Mouse (Mus musculus): Measurements from ENCODE around the gene Myo18b. TPM values are rescaled to one million over a fixed set of nuclear protein-coding genes. Genes with fewer than 3 reads are reported as not detected.

The Myo18b gene
- polyA plus RNA-seq, 1 experiment from 2014 or later: 0.10 TPM

GRCm38 (mm10) chr5:112834896-112835295 is 61.3 kb downstream of the Myo18b start:
- Histone ChIP-seq H3K36me3 (replicated peaks) (no peaks in the 10 kb centered on the region), H3K27ac (no peak overlapping the region), H3K27me3 (ENCODE audit: poor library complexity, severe bottlenecking) (no peaks in the 10 kb centered on the region), H3K4me1 (no peaks in the 10 kb centered on the region), H3K4me3 (no peak overlapping the region), H3K9me3 (no peaks in the 10 kb centered on the region)
- no peak for DNase-seq (ENCODE audit: extremely low spot score, low spot score)

- no peak overlapping the region for H3K4me3 ChIP-seq
- H3K27me3 ChIP-seq (ENCODE audit: poor library complexity, severe bottlenecking): no peaks in the 10 kb centered on the region
- no peaks in the 10 kb centered on the region for H3K9me3 ChIP-seq
- H3K27ac ChIP-seq: no peak overlapping the region
- H3K4me1 ChIP-seq: no peaks in the 10 kb centered on the region
- DNase-seq (ENCODE audit: extremely low spot score, low spot score): no peak
- H3K36me3 ChIP-seq (replicated peaks): no peaks in the 10 kb centered on the region
- WGBS: 83% methylated on average over 11 of the region's 11 CpGs
These were observed 62.3 kb downstream of the Myo18b start for GRCm38 (mm10) chr5:112833866-112834265.

- Histone ChIP-seq H3K4me1 (peaks cover 5% of the 10 kb centered on the region; the same call in 1 of the 2 replicates), H3K4me3 (no peak overlapping the region), H3K36me3 (replicated peaks) (no peaks in the 10 kb centered on the region), H3K27me3 (ENCODE audit: poor library complexity, severe bottlenecking) (no peaks in the 10 kb centered on the region), H3K27ac (no peak overlapping the region), H3K9me3 (no peaks in the 10 kb centered on the region)
- DNase-seq (ENCODE audit: extremely low spot score, low spot score): no peak
- 71% methylated on average over 12 of the region's 12 CpGs for WGBS
These were observed 70.9 kb downstream of the Myo18b start for GRCm38 (mm10) chr5:112825091-112825794.

GRCm38 (mm10) chr5:112824376-112824775 is 71.8 kb downstream of the Myo18b start:
- Histone ChIP-seq H3K4me3 (no peak overlapping the region), H3K27ac (no peak overlapping the region), H3K36me3 (replicated peaks) (no peaks in the 10 kb centered on the region), H3K27me3 (ENCODE audit: poor library complexity, severe bottlenecking) (no peaks in the 10 kb centered on the region), H3K4me1 (peaks cover 5% of the 10 kb centered on the region; the same call in 1 of the 2 replicates), H3K9me3 (no peaks in the 10 kb centered on the region)
- WGBS: 45% methylated on average over 13 of the region's 13 CpGs
- peak; percentile 35 for DNase-seq (ENCODE audit: extremely low spot score, low spot score)

- no peak for DNase-seq (ENCODE audit: extremely low spot score, low spot score)
- no peaks in the 10 kb centered on the region for H3K9me3 ChIP-seq
- WGBS: 72% methylated on average over 3 of the region's 3 CpGs
- no peak overlapping the region for H3K27ac ChIP-seq
- H3K4me3 ChIP-seq: no peak overlapping the region
- no peaks in the 10 kb centered on the region for H3K36me3 ChIP-seq (replicated peaks)
- peaks cover 5% of the 10 kb centered on the region; the same call in 1 of the 2 replicates for H3K4me1 ChIP-seq
- no peaks in the 10 kb centered on the region for H3K27me3 ChIP-seq (ENCODE audit: poor library complexity, severe bottlenecking)
These were observed 73.7 kb downstream of the Myo18b start for GRCm38 (mm10) chr5:112822426-112822825.

- 85% methylated on average over 7 of the region's 7 CpGs for WGBS
These were observed 81.1 kb downstream of the Myo18b start for GRCm38 (mm10) chr5:112815051-112815450.

GRCm38 (mm10) chr5:112807629-112808028 is 88.5 kb downstream of the Myo18b start:
- DNase-seq (ENCODE audit: extremely low spot score, low spot score): no peak
- H3K27ac ChIP-seq: no peak overlapping the region
- H3K4me3 ChIP-seq: no peak overlapping the region
- peaks cover 10% of the 10 kb centered on the region for H3K4me1 ChIP-seq
- 89% methylated on average over 4 of the region's 4 CpGs for WGBS
- H3K9me3 ChIP-seq: no peaks in the 10 kb centered on the region
- no peaks in the 10 kb centered on the region for H3K27me3 ChIP-seq (ENCODE audit: poor library complexity, severe bottlenecking)
- no peaks in the 10 kb centered on the region for H3K36me3 ChIP-seq (replicated peaks)

More at GRCm38 (mm10) chr5:112815051-112815450, 81.1 kb downstream of the Myo18b start:
- Histone ChIP-seq H3K4me1 (no peaks in the 10 kb centered on the region), H3K27ac (no peak overlapping the region), H3K9me3 (no peaks in the 10 kb centered on the region), H3K4me3 (no peak overlapping the region), H3K36me3 (replicated peaks) (no peaks in the 10 kb centered on the region), H3K27me3 (ENCODE audit: poor library complexity, severe bottlenecking) (no peaks in the 10 kb centered on the region)
- no peak for DNase-seq (ENCODE audit: extremely low spot score, low spot score)

- no peak for DNase-seq (ENCODE audit: extremely low spot score, low spot score)
- H3K27ac ChIP-seq: no peak overlapping the region
These were observed 100.1 kb downstream of the Myo18b start for GRCm38 (mm10) chr5:112796086-112796485.

GRCm38 (mm10) chr5:112791792-112792780 is 104.1 kb downstream of the Myo18b start:
- H3K9me3 ChIP-seq: no peaks in the 10 kb centered on the region
- H3K36me3 ChIP-seq (replicated peaks): no peaks in the 10 kb centered on the region
- WGBS: 84% methylated on average over 15 of the region's 15 CpGs
- no peak overlapping the region for H3K4me3 ChIP-seq
- H3K27ac ChIP-seq: no peak overlapping the region
- no peak for DNase-seq (ENCODE audit: extremely low spot score, low spot score)
- H3K27me3 ChIP-seq (ENCODE audit: poor library complexity, severe bottlenecking): no peaks in the 10 kb centered on the region
- peaks cover 6% of the 10 kb centered on the region; the same call in 1 of the 2 replicates for H3K4me1 ChIP-seq

More at GRCm38 (mm10) chr5:112796086-112796485, 100.1 kb downstream of the Myo18b start:
- Histone ChIP-seq H3K27me3 (ENCODE audit: poor library complexity, severe bottlenecking) (no peaks in the 10 kb centered on the region), H3K4me1 (peaks cover 6% of the 10 kb centered on the region; the same call in 1 of the 2 replicates), H3K4me3 (no peak overlapping the region), H3K9me3 (no peaks in the 10 kb centered on the region), H3K36me3 (replicated peaks) (no peaks in the 10 kb centered on the region)
- 80% methylated on average over 7 of the region's 7 CpGs for WGBS

GRCm38 (mm10) chr5:112790376-112791111 is 105.6 kb downstream of the Myo18b start:
- no peaks in the 10 kb centered on the region for H3K27me3 ChIP-seq (ENCODE audit: poor library complexity, severe bottlenecking)
- no peak overlapping the region for H3K27ac ChIP-seq
- no peak overlapping the region for H3K4me3 ChIP-seq
- DNase-seq (ENCODE audit: extremely low spot score, low spot score): no peak
- H3K9me3 ChIP-seq: no peaks in the 10 kb centered on the region
- H3K36me3 ChIP-seq (replicated peaks): no peaks in the 10 kb centered on the region
- 0 out of 2 replicates have a peak, but pooled peaks cover 3% of the 10 kb centered on the region for H3K4me1 ChIP-seq
- WGBS: 74% methylated on average over 4 of the region's 4 CpGs

- Histone ChIP-seq H3K27ac (no peak overlapping the region), H3K4me3 (no peak overlapping the region), H3K36me3 (replicated peaks) (no peaks in the 10 kb centered on the region), H3K27me3 (ENCODE audit: poor library complexity, severe bottlenecking) (no peaks in the 10 kb centered on the region), H3K4me1 (no peaks in the 10 kb centered on the region), H3K9me3 (no peaks in the 10 kb centered on the region)
- WGBS: 98% methylated on average over 2 of the region's 2 CpGs
- no peak for DNase-seq (ENCODE audit: extremely low spot score, low spot score)
These were observed 107.7 kb downstream of the Myo18b start for GRCm38 (mm10) chr5:112788441-112788840.

- 91% methylated on average over 6 of the region's 6 CpGs for WGBS
- Histone ChIP-seq H3K36me3 (replicated peaks) (no peaks in the 10 kb centered on the region), H3K4me1 (no peaks in the 10 kb centered on the region)
These were observed 109.4 kb downstream of the Myo18b start for GRCm38 (mm10) chr5:112786788-112787187.

More at GRCm38 (mm10) chr5:112786788-112787187, 109.4 kb downstream of the Myo18b start:
- no peaks in the 10 kb centered on the region for H3K9me3 ChIP-seq
- no peak for DNase-seq (ENCODE audit: extremely low spot score, low spot score)
- H3K4me3 ChIP-seq: no peak overlapping the region
- H3K27ac ChIP-seq: no peak overlapping the region
- H3K27me3 ChIP-seq (ENCODE audit: poor library complexity, severe bottlenecking): no peaks in the 10 kb centered on the region
